Comparison of ENCODE assay signal across 8 mouse cellular contexts in the genomic region with DNA sequence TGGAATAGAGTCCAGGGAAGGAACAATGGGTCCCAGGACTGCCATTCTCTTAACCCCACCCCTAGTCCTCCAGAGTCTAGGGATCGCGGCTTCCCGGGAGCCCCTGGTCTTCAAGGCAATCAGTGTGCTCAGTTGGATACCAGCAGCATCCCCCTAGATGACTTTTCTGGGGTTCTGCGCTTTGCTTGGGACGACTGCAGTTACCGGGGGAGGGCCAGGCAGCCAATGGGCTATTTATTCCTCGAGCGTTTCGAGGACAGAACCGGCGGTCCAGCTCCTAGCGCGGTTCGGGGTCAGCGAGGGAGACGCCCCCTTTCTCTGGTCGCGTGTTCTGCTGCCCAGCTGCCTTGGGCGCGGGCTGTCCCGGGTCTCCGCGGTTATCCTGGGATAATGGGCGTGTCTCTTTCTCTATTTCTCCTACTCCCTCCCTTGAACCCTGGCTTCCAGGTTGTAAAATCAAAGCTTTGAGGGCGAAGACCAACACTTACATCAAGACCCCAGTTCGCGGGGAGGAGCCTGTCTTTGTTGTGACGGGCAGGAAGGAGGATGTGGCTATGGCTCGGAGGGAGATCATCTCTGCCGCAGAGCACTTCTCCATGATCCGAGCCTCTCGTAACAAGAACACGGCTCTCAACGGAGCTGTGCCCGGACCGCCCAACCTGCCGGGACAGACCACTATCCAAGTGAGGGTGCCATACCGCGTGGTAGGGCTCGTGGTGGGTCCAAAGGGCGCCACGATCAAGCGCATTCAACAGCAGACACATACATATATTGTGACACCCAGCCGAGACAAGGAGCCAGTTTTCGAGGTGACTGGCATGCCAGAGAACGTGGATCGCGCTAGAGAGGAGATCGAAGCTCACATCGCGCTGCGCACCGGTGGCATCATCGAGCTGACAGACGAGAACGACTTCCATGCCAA. TPM values are rescaled to one million over a fixed set of nuclear protein-coding genes. Genes with fewer than 3 reads are reported as not detected.
DNase-seq lines count a peak whose midpoint lies in the region; ATAC-seq and TF ChIP-seq lines count a peak whose summit lies in the region.

No protein-coding gene starts in this region.

- H3K4me2 ChIP-seq in embryonic facial prominence, embryonic 11.5 days (ENCODE audit: low read depth, low read length) = peak overlapping the region; percentile 98
- H3K4me2 ChIP-seq in heart, embryonic 13.5 days = peak overlapping the region; percentile 96
- H3K4me2 ChIP-seq in liver, embryonic 15.5 days = peak overlapping the region; percentile 90
- H3K4me2 ChIP-seq in neural tube, embryonic 15.5 days = peak overlapping the region; percentile 83

- peak overlapping the region; percentile 100 for H3K27ac ChIP-seq in embryonic facial prominence, embryonic 11.5 days (replicated peaks; ENCODE audit: low read depth, low read length)
- peak overlapping the region; percentile 99 for H3K27ac ChIP-seq in heart, embryonic 13.5 days (replicated peaks)
- no peak overlapping the region for H3K27ac ChIP-seq in liver, embryonic 15.5 days (replicated peaks)
- H3K27ac ChIP-seq in neural tube, embryonic 15.5 days (replicated peaks) = peak overlapping the region; percentile 100

- H3K9me3 ChIP-seq in embryonic facial prominence, embryonic 11.5 days (replicated peaks; ENCODE audit: control insufficient read depth, low read length) = no peaks in the 10 kb centered on the region
- no peaks in the 10 kb centered on the region for H3K9me3 ChIP-seq in heart, embryonic 13.5 days
- no peaks in the 10 kb centered on the region for H3K9me3 ChIP-seq in liver, embryonic 15.5 days (replicated peaks)
- no peaks in the 10 kb centered on the region for H3K9me3 ChIP-seq in neural tube, embryonic 15.5 days (replicated peaks)

- H3K79me2 ChIP-seq in C2C12 (ENCODE audit: control insufficient read depth, insufficient read depth) = peaks cover 34% of the 10 kb centered on the region

- H3K27me3 ChIP-seq in C2C12 (ENCODE audit: control insufficient read depth, insufficient read depth, insufficient read length) = no peaks in the 10 kb centered on the region
- no peaks in the 10 kb centered on the region for H3K27me3 ChIP-seq in embryonic facial prominence, embryonic 11.5 days (ENCODE audit: control insufficient read depth, insufficient read depth, low read length)
- H3K27me3 ChIP-seq in heart, embryonic 13.5 days (replicated peaks) = no peaks in the 10 kb centered on the region
- peaks cover 68% of the 10 kb centered on the region for H3K27me3 ChIP-seq in liver, embryonic 15.5 days
- no peaks in the 10 kb centered on the region for H3K27me3 ChIP-seq in neural tube, embryonic 15.5 days (replicated peaks)

- H3K4me3 ChIP-seq in C2C12 (ENCODE audit: insufficient read depth, poor library complexity, severe bottlenecking) = peak overlapping the region; percentile 63
- H3K4me3 ChIP-seq in embryonic facial prominence, embryonic 11.5 days (ENCODE audit: low read depth, low read length) = peak overlapping the region; percentile 99
- peak overlapping the region; percentile 95 for H3K4me3 ChIP-seq in heart, embryonic 13.5 days
- peak overlapping the region; percentile 64 for H3K4me3 ChIP-seq in liver, embryonic 15.5 days (replicated peaks)
- H3K4me3 ChIP-seq in neural tube, embryonic 15.5 days (replicated peaks) = peak overlapping the region; percentile 91

- peak; percentile 14 for DNase-seq in adrenal gland, adult 2 months
- peak; percentile 78 for DNase-seq in embryonic facial prominence, embryonic 11.5 days (ENCODE audit: low spot score)
- peak; percentile 71 for DNase-seq in kidney, postnatal 10 days
- peak; percentile 79 for DNase-seq in thymus, postnatal 14 days

- H3K36me3 ChIP-seq in C2C12 (ENCODE audit: control insufficient read depth, insufficient read depth) = peaks cover 23% of the 10 kb centered on the region
- peaks cover 11% of the 10 kb centered on the region for H3K36me3 ChIP-seq in embryonic facial prominence, embryonic 11.5 days (replicated peaks; ENCODE audit: control insufficient read depth, insufficient read depth, low read depth, low read length)
- H3K36me3 ChIP-seq in heart, embryonic 13.5 days = peaks cover 18% of the 10 kb centered on the region
- no peaks in the 10 kb centered on the region for H3K36me3 ChIP-seq in liver, embryonic 15.5 days (replicated peaks)
- 0 out of 2 replicates have a peak, but pooled peaks cover 3% of the 10 kb centered on the region for H3K36me3 ChIP-seq in neural tube, embryonic 15.5 days

- H3K4me1 ChIP-seq in embryonic facial prominence, embryonic 11.5 days (ENCODE audit: control insufficient read depth, insufficient read depth, low read length) = no peaks in the 10 kb centered on the region
- H3K4me1 ChIP-seq in heart, embryonic 13.5 days = peaks cover 39% of the 10 kb centered on the region
- peaks cover 37% of the 10 kb centered on the region for H3K4me1 ChIP-seq in liver, embryonic 15.5 days (replicated peaks)
- peaks cover 31% of the 10 kb centered on the region for H3K4me1 ChIP-seq in neural tube, embryonic 15.5 days

- under 1% methylated on average over 56 of the region's 56 CpGs for WGBS in embryonic facial prominence, embryonic 11.5 days
- 1% methylated on average over 56 of the region's 56 CpGs for WGBS in heart, embryonic 13.5 days
- 1% methylated on average over 56 of the region's 56 CpGs for WGBS in liver, embryonic 15.5 days (ENCODE audit: insufficient replicate concordance)
- WGBS in neural tube, embryonic 15.5 days = under 1% methylated on average over 56 of the region's 56 CpGs

- H3K79me3 ChIP-seq in C2C12 (ENCODE audit: low read depth) = peaks cover 22% of the 10 kb centered on the region

- no peak for TF ChIP-seq CTCF in C2C12 (IDR thresholded peaks at IDR 0.05; ENCODE audit: control insufficient read depth, insufficient read depth, insufficient read length)

- peak overlapping the region; percentile 66 for H3ac ChIP-seq in C2C12 (ENCODE audit: control insufficient read depth, insufficient read length, low read depth)

- peak overlapping the region; percentile 100 for H3K9ac ChIP-seq in embryonic facial prominence, embryonic 11.5 days (replicated peaks; ENCODE audit: low read length)
- peak overlapping the region; percentile 99 for H3K9ac ChIP-seq in heart, embryonic 13.5 days
- H3K9ac ChIP-seq in liver, embryonic 15.5 days = no peak overlapping the region
- peak overlapping the region; percentile 100 for H3K9ac ChIP-seq in neural tube, embryonic 15.5 days (replicated peaks)

- ATAC-seq in embryonic facial prominence, embryonic 11.5 days (replicated peaks; ENCODE audit: insufficient number of reproducible peaks, low FRiP score, low TSS enrichment, low read depth) = no peak
- no peak for ATAC-seq in heart, embryonic 13.5 days (ENCODE audit: extremely low read depth, insufficient number of reproducible peaks, low FRiP score, low TSS enrichment)
- ATAC-seq in liver, embryonic 15.5 days (ENCODE audit: insufficient read depth) = no peak
- no peak for ATAC-seq in neural tube, embryonic 15.5 days (ENCODE audit: low FRiP score)

TF ChIP-seq in C2C12, 6 proteins besides CTCF, POLR2A, EP300 and RAD21:
- TF ChIP-seq MYOD1 (IDR thresholded peaks at IDR 0.05; ENCODE audit: control insufficient read depth, insufficient read length, low read depth) (no peak), CEBPB (IDR thresholded peaks at IDR 0.05; ENCODE audit: low read depth) (no peak), MAX (IDR thresholded peaks at IDR 0.05) (no peak), FOSL1 (IDR thresholded peaks at IDR 0.05; ENCODE audit: insufficient read depth, low read length, poor library complexity, severe bottlenecking) (no peak), USF1 (IDR thresholded peaks at IDR 0.05; ENCODE audit: low read depth) (no peak)

RNA-seq across cellular contexts. Expression of a gene that starts 1.4 kb away (rescaled TPM):
- 12.5 TPM for polyA plus RNA-seq in C2C12 (2012; fragmentation: generic; extraction: Trizol)
- 1 to 10 TPM; 1.2 to 1.8 TPM for total RNA-seq in adrenal gland, adult 2 months (2021)
- polyA plus RNA-seq in adrenal gland, adult 2 months (2012; rRNA removed) = 5.3 and 7.4 TPM in 2 replicates
- 39.7 and 41.6 TPM in 2 replicates for polyA plus RNA-seq in embryonic facial prominence, embryonic 11.5 days (2014; fragmentation: Nextera tagmentation; extraction: Ambion mirVana)
- polyA plus RNA-seq in heart, embryonic 13.5 days (2015; fragmentation: Nextera tagmentation; extraction: Ambion mirVana) = 8.4 and 9.4 TPM in 2 replicates
- polyA plus RNA-seq in liver, embryonic 15.5 days (2015; fragmentation: Nextera tagmentation; extraction: Ambion mirVana) = 0.52 and 0.60 TPM in 2 replicates
- 17.7 and 21.3 TPM in 2 replicates for polyA plus RNA-seq in neural tube, embryonic 15.5 days (2015; fragmentation: Nextera tagmentation; extraction: Ambion mirVana)

Comparison
In these comparisons a context has a peak if more than half of its experiments do, and no peak if none do; other contexts are left out.
1. DNase-seq: peak in every context shown above with its lines; median percentile 79 in thymus, postnatal 14 days; 78 in embryonic facial prominence, embryonic 11.5 days; 71 in kidney, postnatal 10 days; 14 in adrenal gland, adult 2 months.